Mouse (Mus musculus) heart, embryonic 10.5 days (tissue): Measurements from ENCODE around the gene Cd300lf. TPM values are rescaled to one million over a fixed set of nuclear protein-coding genes. Genes with fewer than 3 reads are reported as not detected.
A peak's percentile ranks its signal among the peaks of the same experiment; 100 is the strongest.

Source experiments
- DNase-seq: peaks from one replicate; pipeline ENCODE4 v3.0.0-alpha.2; 2017; ENCODE audit warnings: low spot score
- H3K27ac ChIP-seq: fragments of 300-500 bp; sonication (generic); 2 replicates; pipeline ENCODE4 v1.5.1; 2016; ENCODE audit warnings: mild to moderate bottlenecking
- H3K27me3 ChIP-seq: fragments of 300-500 bp; sonication (generic); 2 replicates; pipeline ENCODE4 v1.6.1; 2016; ENCODE audit warnings: mild to moderate bottlenecking; ENCODE audit not compliant: poor library complexity, insufficient read depth, severe bottlenecking
- H3K36me3 ChIP-seq: fragments of 300-500 bp; sonication (generic); 2 replicates; pipeline ENCODE4 v1.6.1; 2016; ENCODE audit warnings: mild to moderate bottlenecking, moderate library complexity
- H3K4me1 ChIP-seq: fragments of 300-500 bp; sonication (generic); 2 replicates; pipeline ENCODE4 v1.6.1; 2016; ENCODE audit warnings: mild to moderate bottlenecking
- H3K4me3 ChIP-seq: fragments of 300-500 bp; sonication (generic); 2 replicates; pipeline ENCODE4 v1.5.1; 2016; ENCODE audit warnings: mild to moderate bottlenecking, moderate library complexity
- H3K9me3 ChIP-seq: fragments of 300-500 bp; sonication (generic); 2 replicates; pipeline ENCODE4 v1.6.1; 2016; ENCODE audit warnings: mild to moderate bottlenecking, moderate library complexity
- WGBS: fragments of 180-500 bp; shearing (Covaris S2); methylation state at CpG from one replicate; pipeline ENCODE4 v1.1.7; 2016; 5-methylcytosine and 5-hydroxymethylcytosine counted together
- polyA plus RNA-seq: library from polyadenylated mRNA; unstranded; fragments of >200 nt; fragmentation: Nextera tagmentation; extraction: Ambion mirVana; gene quantifications from 2 replicates; pipeline ENCODE4 v1.2.1, GENCODE M21; 2016

Cd300lf gene
- polyA plus RNA-seq, 1 experiment from 2014 or later = 0.08 TPM

DNA sequence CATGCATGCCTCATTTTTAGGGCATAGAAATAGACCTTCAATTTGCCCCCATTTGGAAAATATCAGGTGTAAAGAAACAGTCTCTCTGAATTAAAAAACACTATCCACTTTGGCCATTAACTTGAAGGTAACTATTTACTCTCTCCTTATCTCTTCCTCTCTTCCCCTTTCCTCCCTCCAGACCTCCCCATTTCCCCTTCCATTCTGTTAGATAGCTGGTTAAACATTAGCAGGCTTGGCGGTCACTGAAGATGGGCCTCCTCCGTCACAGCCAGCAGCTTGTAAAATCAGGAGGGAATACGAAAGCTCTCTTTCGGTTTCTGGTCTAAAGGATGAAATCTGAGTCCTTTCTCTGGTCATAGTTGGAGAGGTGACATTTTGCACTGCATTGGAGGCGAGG is 57.9 kb downstream of the Cd300lf start:
- no peaks in the 10 kb centered on the region for H3K36me3 ChIP-seq
- peaks cover 9% of the 10 kb centered on the region for H3K4me1 ChIP-seq
- H3K4me3 ChIP-seq = no peak overlapping the region
- WGBS = 54% methylated on average over 5 of the region's 5 CpGs
- H3K27ac ChIP-seq = no peak overlapping the region
- DNase-seq = no peak
- H3K27me3 ChIP-seq = no peaks in the 10 kb centered on the region
- H3K9me3 ChIP-seq = no peaks in the 10 kb centered on the region

GRCm38 (mm10) chr11:115075407-115075806 is 58.4 kb downstream of the Cd300lf start:
- H3K4me3 ChIP-seq = no peak overlapping the region
- WGBS = 61% methylated on average over 7 of the region's 7 CpGs
- peaks cover 11% of the 10 kb centered on the region for H3K4me1 ChIP-seq
- H3K27ac ChIP-seq = no peak overlapping the region
- H3K36me3 ChIP-seq = no peaks in the 10 kb centered on the region
- no peak for DNase-seq
- H3K9me3 ChIP-seq = no peaks in the 10 kb centered on the region
- no peaks in the 10 kb centered on the region for H3K27me3 ChIP-seq

DNA sequence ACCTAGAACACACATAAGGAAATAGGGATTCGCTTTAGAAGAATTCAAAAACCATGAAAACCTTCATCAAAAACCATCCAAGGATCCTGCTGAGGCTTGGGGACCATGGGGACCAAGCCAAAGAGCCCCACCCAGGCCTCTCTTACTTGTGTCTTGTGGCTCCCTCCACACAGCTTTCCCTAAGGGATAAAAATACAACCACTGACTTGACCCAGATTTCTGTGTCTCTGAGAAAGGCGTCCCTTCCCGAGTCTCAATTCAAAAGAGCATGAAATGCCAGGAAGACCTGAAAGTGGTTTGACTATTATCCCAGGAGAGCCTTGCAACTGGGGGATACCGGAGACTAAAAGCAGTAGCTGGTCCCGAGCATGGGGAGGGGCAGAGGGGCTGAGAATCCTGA is 60.8 kb downstream of the Cd300lf start:
- Histone ChIP-seq H3K36me3 (no peaks in the 10 kb centered on the region), H3K9me3 (no peaks in the 10 kb centered on the region), H3K27me3 (0 out of 2 replicates have a peak, but pooled peaks cover 5% of the 10 kb centered on the region), H3K4me1 (peaks cover 11% of the 10 kb centered on the region), H3K27ac (no peak overlapping the region), H3K4me3 (no peak overlapping the region)
- WGBS = 57% methylated on average over 5 of the region's 5 CpGs
- DNase-seq = no peak

DNA sequence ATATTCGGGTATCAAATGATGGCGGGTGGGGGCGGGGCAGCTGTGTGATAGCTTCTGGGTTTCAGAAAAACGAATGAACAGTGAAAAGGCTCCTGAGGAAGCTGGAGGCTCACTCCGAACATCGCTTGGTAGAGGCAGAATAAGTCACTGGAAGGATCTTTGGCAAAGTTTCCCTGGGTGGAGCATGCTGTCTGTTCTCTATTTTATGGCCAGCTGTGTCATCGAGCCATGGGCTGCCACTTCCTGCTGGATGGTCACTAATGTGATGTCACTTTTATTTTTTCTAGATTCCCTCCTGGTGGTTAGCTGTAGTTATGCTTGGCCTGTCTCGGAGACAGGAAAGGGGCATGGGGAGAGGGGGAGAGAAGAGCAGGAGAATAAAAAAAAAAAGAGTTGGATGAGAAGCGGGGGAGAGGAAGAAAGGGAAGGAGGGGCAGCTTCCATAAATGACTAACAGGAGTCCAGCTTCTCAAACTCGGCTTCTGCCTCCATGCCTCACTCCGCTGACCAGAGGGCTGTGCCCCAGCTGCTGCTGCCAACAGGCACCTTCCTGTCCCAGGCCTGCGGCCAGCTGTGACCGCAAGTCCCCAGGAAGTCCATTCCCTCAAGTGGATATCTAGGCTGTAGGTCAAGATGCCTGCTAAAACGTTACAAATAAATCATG is 62.0 kb downstream of the Cd300lf start:
- 29% methylated on average over 14 of the region's 14 CpGs for WGBS
- peak overlapping the region; percentile 12; the same call in 1 of the 2 replicates for H3K27ac ChIP-seq
- no peaks in the 10 kb centered on the region for H3K9me3 ChIP-seq
- H3K27me3 ChIP-seq = 0 out of 2 replicates have a peak, but pooled peaks cover 5% of the 10 kb centered on the region
- H3K4me1 ChIP-seq = peaks cover 11% of the 10 kb centered on the region
- H3K36me3 ChIP-seq = no peaks in the 10 kb centered on the region
- peak overlapping the region; percentile 22; the same call in 1 of the 2 replicates for H3K4me3 ChIP-seq
- no peak for DNase-seq

DNA sequence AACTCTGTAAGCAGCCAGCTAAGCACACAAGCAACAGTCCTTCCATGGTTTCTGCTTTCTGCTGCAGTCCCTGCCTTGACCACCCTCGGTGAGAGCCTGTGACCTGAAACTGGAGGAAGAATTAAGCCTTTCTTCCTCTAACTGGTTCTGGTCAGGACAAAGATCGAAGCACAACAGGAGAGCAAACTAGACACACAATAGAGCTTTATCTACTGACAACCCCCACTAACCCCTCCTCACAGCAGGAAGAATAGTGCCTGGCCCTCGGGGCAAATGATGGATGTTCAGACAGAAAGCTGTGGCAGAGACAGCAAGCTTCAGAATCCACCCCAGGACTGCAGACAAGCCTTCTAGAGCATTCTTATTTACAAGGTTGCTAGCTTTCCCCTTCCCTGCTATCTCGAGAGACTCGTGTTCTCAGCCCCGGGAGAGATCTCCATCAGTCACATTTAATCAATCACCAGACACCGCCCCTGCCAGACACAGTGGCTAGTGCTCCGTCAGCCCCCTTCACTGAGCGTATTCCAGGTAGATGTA is 62.7 kb downstream of the Cd300lf start:
- Histone ChIP-seq H3K4me1 (peaks cover 11% of the 10 kb centered on the region), H3K4me3 (peak overlapping the region; percentile 22; the same call in 1 of the 2 replicates), H3K36me3 (no peaks in the 10 kb centered on the region), H3K27ac (no peak overlapping the region), H3K27me3 (0 out of 2 replicates have a peak, but pooled peaks cover 5% of the 10 kb centered on the region), H3K9me3 (no peaks in the 10 kb centered on the region)
- no peak for DNase-seq
- WGBS = 10% methylated on average over 9 of the region's 9 CpGs

- no peak for DNase-seq
- WGBS = 66% methylated on average over 6 of the region's 6 CpGs
- H3K4me3 ChIP-seq = no peak overlapping the region
- H3K9me3 ChIP-seq = no peaks in the 10 kb centered on the region
- no peak overlapping the region for H3K27ac ChIP-seq
- peaks cover 11% of the 10 kb centered on the region for H3K4me1 ChIP-seq
- H3K27me3 ChIP-seq = 0 out of 2 replicates have a peak, but pooled peaks cover 5% of the 10 kb centered on the region
- H3K36me3 ChIP-seq = no peaks in the 10 kb centered on the region
Observed at GRCm38 (mm10) chr11:115066768-115067167, 67.0 kb downstream of the Cd300lf start.

Other genes starting within 250 kb of the Cd300lf start
- 0.46 and 0.62 TPM in 2 replicates for gene Cd300a, start 244.0 kb downstream of the Cd300lf start, polyA plus RNA-seq
- 0.48 and 1.0 TPM in 2 replicates for gene Cd300lb, start 199.6 kb downstream of the Cd300lf start, polyA plus RNA-seq
- gene Cd300c, start 164.8 kb downstream of the Cd300lf start, polyA plus RNA-seq = not detected in 2 replicates
- gene Cd300ld, start 144.1 kb downstream of the Cd300lf start, polyA plus RNA-seq = not detected in 2 replicates
- 0.35 TPM in 1 of 2 replicates, not detected in the other for gene Cd300c2, start 132.1 kb downstream of the Cd300lf start, polyA plus RNA-seq
- gene Cd300ld2, start 117.8 kb downstream of the Cd300lf start, polyA plus RNA-seq = not detected in 2 replicates
- gene Cd300ld4, start 107.0 kb downstream of the Cd300lf start, polyA plus RNA-seq = not detected in 2 replicates
- gene Cd300ld5, start 96.2 kb downstream of the Cd300lf start, polyA plus RNA-seq = not detected in 2 replicates
- gene Cd300ld3, start 85.6 kb downstream of the Cd300lf start, polyA plus RNA-seq = not detected in 2 replicates
- gene Cd300e, start 71.8 kb downstream of the Cd300lf start, polyA plus RNA-seq = 0.09 and 0.26 TPM in 2 replicates
- 2.2 and 2.6 TPM in 2 replicates for gene Rab37, start 42.6 kb downstream of the Cd300lf start, polyA plus RNA-seq
- gene Slc9a3r1, start 29.3 kb upstream of the Cd300lf start, polyA plus RNA-seq = 29.5 and 74.6 TPM in 2 replicates
- gene Tmem104, start 53.5 kb upstream of the Cd300lf start, polyA plus RNA-seq = 9.6 TPM in 2 replicates
- gene Nat9, start 53.9 kb upstream of the Cd300lf start, polyA plus RNA-seq = 15.8 and 17.0 TPM in 2 replicates
- 0.23 and 0.65 TPM in 2 replicates for gene Grin2c, start 133.3 kb upstream of the Cd300lf start, polyA plus RNA-seq
- 14.3 and 16.5 TPM in 2 replicates for gene Fdxr, start 143.1 kb upstream of the Cd300lf start, polyA plus RNA-seq
- gene Fads6, start 163.7 kb upstream of the Cd300lf start, polyA plus RNA-seq = 0.64 and 1.3 TPM in 2 replicates
- not detected in 2 replicates for gene Otop2, start 173.2 kb upstream of the Cd300lf start, polyA plus RNA-seq
- gene Ush1g, start 188.0 kb upstream of the Cd300lf start, polyA plus RNA-seq = 0.26 and 0.34 TPM in 2 replicates
- 0.05 TPM in 1 of 2 replicates, not detected in the other for gene Otop3, start 200.7 kb upstream of the Cd300lf start, polyA plus RNA-seq
- 5.5 and 8.6 TPM in 2 replicates for gene Hid1, start 233.8 kb upstream of the Cd300lf start, polyA plus RNA-seq
- gene Cdr2l, start 247.9 kb upstream of the Cd300lf start, polyA plus RNA-seq = 8.2 and 11.3 TPM in 2 replicates